Mouse (Mus musculus) NIH3T3 (cell line): ENCODE measurements around the gene Wrap53.
"Not testable (repeated sequence)": the region's sequence is repeated elsewhere in the genome, so short reads cannot be mapped to it uniquely, and the experiment has no call there.

ENCODE experiments used
- DNase-seq: peaks from one replicate; pipeline ENCODE4 v3.0.0-alpha.2; 2012; ENCODE audit warnings: low read depth

The Wrap53 gene

DNA sequence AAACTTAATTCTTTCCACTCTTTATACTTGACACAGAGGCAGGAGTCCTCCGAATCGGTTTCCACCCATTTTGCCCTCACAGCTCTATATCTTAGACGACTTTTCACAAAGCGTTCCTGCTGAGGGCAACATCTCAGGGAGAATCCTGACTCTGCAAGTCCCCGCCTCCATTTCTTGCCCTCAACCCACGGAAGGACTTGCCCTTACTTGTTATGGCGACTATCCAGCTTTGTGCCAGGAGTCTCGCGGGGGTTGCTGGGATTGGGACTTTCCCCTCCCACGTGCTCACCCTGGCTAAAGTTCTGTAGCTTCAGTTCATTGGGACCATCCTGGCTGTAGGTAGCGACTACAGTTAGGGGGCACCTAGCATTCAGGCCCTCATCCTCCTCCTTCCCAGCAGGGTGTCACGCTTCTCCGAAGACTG is at the start of gene Wrap53, which contains the start of gene Trp53:
Wrap53 (minus strand) TSS at position 165 of the 424 bp plus-strand sequence.
Trp53 (plus strand) TSS at position 269 of the 424 bp plus-strand sequence.
- DNase-seq: peak; percentile 96

GRCm38 (mm10) chr11:69629802-69630201 is 49.7 kb upstream of the Wrap53 start:
- DNase-seq: peak; percentile 68

DNA sequence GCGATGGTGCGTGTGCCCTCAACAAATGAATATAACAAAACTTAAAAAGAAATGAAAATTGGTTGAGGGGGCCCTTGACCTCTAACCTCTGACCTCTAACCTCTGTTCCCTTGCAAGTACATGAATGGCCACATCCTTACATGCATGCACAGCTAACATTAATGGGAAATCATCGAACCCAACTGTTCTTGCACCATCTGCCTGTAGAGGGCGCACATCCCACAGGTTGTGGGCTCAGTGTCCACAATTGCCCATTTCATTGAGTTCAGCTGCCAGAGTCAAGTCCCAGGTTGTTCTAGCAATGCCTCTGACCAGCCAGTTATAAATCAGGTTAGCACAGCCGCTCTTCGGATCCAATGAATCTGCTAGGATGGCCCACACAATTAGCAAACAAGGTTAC is 48.2 kb upstream of the Wrap53 start:
- DNase-seq: peak; percentile 94

- DNase-seq: not testable (repeated sequence)
Observed at GRCm38 (mm10) chr11:69624339-69624738, 44.3 kb upstream of the Wrap53 start.

DNA sequence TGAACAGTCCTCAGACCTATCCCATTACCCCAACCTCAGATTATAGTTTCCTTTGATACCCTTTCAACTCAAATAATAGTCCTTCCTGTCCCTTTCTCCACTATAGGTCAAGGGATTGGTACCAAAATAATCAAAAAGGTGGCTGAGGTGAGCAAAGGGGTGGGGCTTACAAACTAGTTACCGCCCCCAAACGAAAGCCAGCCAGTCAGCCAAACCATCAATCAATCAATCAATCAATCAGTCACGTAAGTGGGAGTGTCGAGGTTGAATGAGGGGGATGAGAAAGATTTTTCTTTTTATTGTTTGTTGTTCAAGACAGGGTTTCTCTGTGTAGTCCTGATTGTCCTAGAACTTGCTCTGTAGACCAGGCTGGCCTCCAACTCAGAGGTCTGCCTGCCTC is 43.0 kb upstream of the Wrap53 start:
- DNase-seq: no peak

- DNase-seq: peak; percentile 38
Observed at GRCm38 (mm10) chr11:69622406-69622805, 42.4 kb upstream of the Wrap53 start.

- peak; percentile 88 for DNase-seq
Observed at GRCm38 (mm10) chr11:69621571-69622268, 41.7 kb upstream of the Wrap53 start, which contains the start of gene Sat2. Sat2 (plus strand) TSS chr11:69622024.

- no peak for DNase-seq
Observed at GRCm38 (mm10) chr11:69620394-69621081, 40.5 kb upstream of the Wrap53 start.

GRCm38 (mm10) chr11:69617805-69618204 is 37.8 kb upstream of the Wrap53 start, which contains the start of gene Shbg:
Shbg (minus strand) TSS chr11:69617905.
- DNase-seq: no peak

DNA sequence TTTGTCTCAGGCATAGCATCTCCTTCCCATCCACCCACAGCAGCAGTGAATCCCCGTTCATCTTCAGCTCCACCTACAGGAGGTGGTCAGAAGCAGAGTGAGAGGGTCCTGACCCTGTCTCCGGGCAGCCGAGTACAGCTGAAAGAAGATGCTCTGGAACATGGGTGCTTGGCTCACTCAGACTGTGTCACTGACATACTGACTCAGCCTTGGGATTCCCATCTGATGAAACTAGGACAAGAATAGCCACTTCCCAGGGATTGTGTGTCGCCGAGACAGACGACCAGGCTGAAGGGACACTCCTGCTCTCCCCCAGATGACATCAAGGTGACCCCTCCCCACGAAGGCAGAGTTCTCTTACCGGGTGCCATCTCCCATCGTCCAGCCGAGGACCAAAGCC is 36.7 kb upstream of the Wrap53 start:
- no peak for DNase-seq

GRCm38 (mm10) chr11:69614257-69614588 is 34.2 kb upstream of the Wrap53 start:
- not testable (repeated sequence) for DNase-seq

DNA sequence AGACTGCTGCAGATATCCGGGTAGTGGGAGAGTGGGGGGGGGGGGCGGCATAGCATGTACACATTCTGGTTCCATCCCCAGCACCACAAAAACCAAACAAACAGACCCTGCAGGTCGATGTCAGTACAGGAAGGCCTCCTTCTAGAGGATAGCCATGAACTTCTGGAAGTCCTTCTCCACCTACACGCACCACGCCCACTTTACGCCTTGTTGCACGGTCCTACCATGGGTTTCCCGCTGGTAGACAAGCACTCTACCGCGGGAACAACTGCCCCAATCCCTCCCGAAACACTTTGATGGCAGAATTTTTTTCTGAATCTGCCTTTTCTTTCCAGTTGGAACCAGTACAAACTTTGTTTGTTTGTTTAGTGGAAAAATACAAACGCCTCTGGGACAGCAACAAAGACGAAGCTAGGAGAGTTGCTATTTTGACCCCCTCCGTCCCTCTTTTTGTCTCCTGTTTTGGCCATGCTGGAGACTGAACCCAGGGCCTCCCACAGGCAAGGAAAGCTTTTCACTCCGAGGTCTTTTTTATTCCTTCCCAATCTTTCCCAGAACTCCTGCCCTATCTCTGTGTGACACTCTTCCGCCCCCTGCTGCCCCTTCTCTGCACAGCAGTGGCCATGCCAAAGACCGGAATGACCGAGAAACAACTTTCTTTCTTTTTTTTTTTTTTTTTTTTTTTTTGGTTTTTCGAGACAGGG is 33.6 kb upstream of the Wrap53 start:
- peak; percentile 95 for DNase-seq

GRCm38 (mm10) chr11:69610899-69611298 is 30.8 kb upstream of the Wrap53 start:
- no peak for DNase-seq

DNA sequence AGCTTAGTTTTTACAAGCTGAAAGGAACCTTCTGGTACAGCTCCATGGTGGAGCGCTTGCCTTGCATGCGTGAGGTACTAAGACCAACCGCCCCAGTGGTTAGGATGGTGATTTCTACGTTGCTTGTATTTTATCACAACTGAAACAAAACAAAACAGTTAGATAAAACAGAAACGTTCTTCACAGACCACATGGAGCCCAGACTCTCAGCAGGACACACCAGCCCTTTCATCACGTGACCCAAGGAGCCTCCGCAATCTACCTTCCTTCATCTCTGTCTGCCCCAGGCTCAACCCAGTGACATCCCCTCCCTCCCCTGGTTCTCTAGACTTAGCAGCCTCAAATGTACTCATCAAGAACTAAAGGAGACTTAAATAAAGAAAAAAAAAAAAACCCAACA is 29.4 kb upstream of the Wrap53 start:
- no peak for DNase-seq

GRCm38 (mm10) chr11:69608525-69608924 is 28.5 kb upstream of the Wrap53 start:
- DNase-seq: no peak

GRCm38 (mm10) chr11:69606832-69607231 is 26.8 kb upstream of the Wrap53 start:
- DNase-seq: no peak

GRCm38 (mm10) chr11:69606491-69606795 is 26.4 kb upstream of the Wrap53 start:
- DNase-seq: no peak

DNA sequence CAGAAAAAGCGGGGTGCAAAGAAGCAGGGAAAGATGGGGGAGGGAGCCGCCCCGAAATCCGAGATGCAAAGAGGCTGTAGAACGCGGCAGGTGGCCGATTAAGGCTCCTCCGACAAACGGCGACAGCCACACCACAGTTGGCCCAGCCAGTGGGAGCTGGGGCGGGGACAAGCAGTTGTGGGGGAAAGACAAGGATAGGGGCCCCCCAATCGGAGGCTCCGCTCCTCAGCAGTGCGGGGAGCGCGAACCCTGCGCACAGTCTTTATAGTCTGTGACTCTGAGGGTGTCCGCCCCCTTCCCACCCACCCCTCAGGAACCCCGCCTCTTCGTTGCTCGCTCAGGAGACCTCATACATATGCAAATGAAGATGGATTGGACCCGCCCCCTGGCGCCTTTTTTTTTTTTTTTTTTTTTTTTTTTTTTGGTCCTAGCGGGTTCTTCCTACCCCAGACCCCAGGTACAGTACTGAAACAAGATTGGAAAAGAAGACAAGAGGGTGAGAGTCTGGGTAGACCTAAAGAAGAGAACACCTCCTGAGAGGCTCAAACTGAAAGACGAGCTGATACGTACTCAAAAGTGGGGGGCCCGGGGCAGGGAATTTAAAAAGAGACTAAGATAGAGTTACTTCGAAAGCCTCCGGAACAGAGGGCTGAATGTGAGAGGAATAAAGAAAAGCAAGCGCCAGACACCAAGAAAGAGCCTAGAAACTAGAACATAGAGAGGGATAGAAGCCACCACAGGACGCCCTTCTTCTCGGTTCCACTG is 25.9 kb upstream of the Wrap53 start, which contains the start of gene Atp1b2:
Atp1b2 (minus strand) TSS at position 217 of the 765 bp plus-strand sequence.
- DNase-seq: peak; percentile 54

GRCm38 (mm10) chr11:69604795-69605664 is 25.0 kb upstream of the Wrap53 start:
- no peak for DNase-seq

DNA sequence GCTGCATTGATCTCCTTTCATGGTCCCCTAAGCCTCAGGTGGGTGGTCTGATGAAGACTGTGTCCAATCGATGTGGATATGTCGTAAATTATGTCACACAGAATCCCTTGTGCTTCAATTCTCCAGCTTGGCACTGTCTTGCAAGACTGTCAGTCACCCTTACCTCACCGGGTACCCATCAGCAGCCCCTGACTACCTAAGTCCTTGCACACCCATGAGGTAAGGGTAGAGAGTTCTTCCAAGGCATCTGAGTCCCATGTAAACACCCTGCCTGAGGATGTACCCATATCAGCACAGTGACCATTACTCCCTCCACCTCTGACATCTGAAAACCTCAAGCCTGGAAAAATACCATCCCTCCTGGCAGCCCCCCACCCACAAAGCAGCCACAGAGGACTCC is 24.3 kb upstream of the Wrap53 start:
- DNase-seq: no peak

- no peak for DNase-seq
Observed at GRCm38 (mm10) chr11:69603516-69603915, 23.5 kb upstream of the Wrap53 start.
